Mouse (Mus musculus) Patski (cell line): ENCODE data around the gene Gm13090. TPM values are rescaled to one million over a fixed set of nuclear protein-coding genes. Genes with fewer than 3 reads are reported as not detected.

Experiments used
- ATAC-seq: fragments of 100-300 bp; one replicate; pipeline ENCODE4 v1.8.0; 2021
- CTCF ChIA-PET: fragments of 350-600 bp; sonication (Branson Sonifier 250); formaldehyde crosslinking; loops from one replicate; lab custom pipeline; 2022; ENCODE audit warnings: inconsistent platforms; lab: Charles Lee
- POLR2A ChIA-PET: fragments of 350-600 bp; sonication (Branson Sonifier 250); formaldehyde crosslinking; loops from one replicate; lab custom pipeline; 2022; ENCODE audit warnings: antibody characterized with exemption, inconsistent platforms; lab: Charles Lee
- DNase-seq: peaks from one replicate; pipeline ENCODE4 v3.0.0-alpha.2; 2011; ENCODE audit warnings: low read depth, low spot score
- H3K27me3 ChIP-seq: fragments of 371-371 bp; one replicate; pipeline ENCODE4 v1.5.1; 2021
- CTCF ChIP-seq: fragments of 100-300 bp; IDR thresholded peaks from one replicate; pipeline ENCODE4 v1.5.1; 2021
- in situ Hi-C: fragments of 300-500 bp; cut with MboI; formaldehyde crosslinking; loops from 3 replicates; pipeline ENCODE4 v1.11.1; 2018; ENCODE audit warnings: low pct_unique_long_range_greater_than_20kb, mixed read lengths
- polyA plus RNA-seq: library from polyadenylated mRNA; unstranded; gene quantifications from one replicate; pipeline ENCODE4 v1.2.3, GENCODE M21; 2021

Gm13090 gene
- polyA plus RNA-seq, 1 experiment from 2014 or later: not detected

DNA sequence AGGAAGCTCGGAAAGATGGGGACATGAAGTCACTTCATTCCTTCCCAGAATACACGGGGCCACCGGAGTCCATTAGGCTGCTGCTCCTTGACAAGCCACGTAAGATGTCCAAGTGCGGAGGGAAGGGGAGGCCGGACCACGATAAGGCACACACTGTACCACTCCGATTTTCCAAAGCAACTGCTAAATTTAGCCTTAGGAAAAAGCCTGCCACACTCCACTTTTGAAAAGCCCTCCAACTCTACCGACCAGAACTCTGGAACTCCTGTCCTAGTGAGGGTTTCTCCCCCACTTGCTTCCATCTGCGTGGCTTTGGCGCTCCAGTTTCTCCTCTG, 7.7 kb downstream of the Gm13090 start:
- no peak for TF ChIP-seq CTCF
- in situ Hi-C loops: no loop called here
- no peak for ATAC-seq
- ChIA-PET CTCF (interaction anchor here (2.6 kb wide), 1 partner anchor 24 kb away, joined by 8 read pairs; no protein-coding TSS in a partner anchor), POLR2A (no interaction called here)
- no peak for DNase-seq
- H3K27me3 ChIP-seq: no peaks in the 10 kb centered on the region

DNA sequence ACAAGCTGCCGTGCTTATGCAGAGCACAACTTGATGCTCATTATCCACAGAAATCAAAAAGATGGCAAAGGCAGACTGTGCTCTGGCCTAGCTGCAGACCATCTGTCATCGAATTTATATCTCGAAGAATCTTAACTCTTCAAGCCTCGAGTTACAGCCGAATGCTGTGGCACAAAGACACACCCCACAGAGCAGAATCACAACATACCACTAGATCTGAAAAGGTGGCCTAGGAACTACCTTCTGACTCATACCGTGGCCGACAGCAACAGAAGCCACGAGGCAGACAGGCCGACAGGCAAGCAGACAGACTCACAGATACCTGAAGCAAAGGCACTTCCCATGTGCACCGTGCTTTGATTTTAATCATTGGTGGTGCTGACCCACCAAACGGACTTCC, 14.3 kb downstream of the Gm13090 start:
- H3K27me3 ChIP-seq: peaks cover 6% of the 10 kb centered on the region
- TF ChIP-seq CTCF: no peak
- POLR2A ChIA-PET: no interaction called here
- ATAC-seq: no peak
- DNase-seq: no peak
- in situ Hi-C loops: no loop called here
- CTCF ChIA-PET: no interaction called here

DNA sequence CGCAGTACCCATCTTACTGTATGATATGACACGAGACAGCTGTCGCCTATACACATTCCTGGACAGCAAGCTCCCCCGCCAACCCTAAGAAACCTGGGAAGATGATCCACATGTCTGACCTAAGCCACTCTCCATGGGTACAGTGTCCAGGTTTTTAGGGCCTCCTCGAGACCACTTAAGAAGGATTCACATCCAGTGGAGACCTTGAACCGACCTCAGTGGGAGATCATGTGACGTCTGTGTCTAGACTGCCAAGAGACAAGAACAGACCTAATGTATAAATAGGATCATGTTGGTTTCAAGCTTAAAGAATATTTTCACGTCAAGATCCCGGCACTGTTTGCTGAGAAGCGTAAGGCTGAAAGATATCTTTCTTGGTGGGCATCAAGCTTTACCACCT, 14.8 kb downstream of the Gm13090 start:
- TF ChIP-seq CTCF: no peak
- DNase-seq (no peak), ATAC-seq (no peak)
- POLR2A ChIA-PET: no interaction called here
- in situ Hi-C loops: no loop called here
- H3K27me3 ChIP-seq: peaks cover 9% of the 10 kb centered on the region
- CTCF ChIA-PET: no interaction called here

DNA sequence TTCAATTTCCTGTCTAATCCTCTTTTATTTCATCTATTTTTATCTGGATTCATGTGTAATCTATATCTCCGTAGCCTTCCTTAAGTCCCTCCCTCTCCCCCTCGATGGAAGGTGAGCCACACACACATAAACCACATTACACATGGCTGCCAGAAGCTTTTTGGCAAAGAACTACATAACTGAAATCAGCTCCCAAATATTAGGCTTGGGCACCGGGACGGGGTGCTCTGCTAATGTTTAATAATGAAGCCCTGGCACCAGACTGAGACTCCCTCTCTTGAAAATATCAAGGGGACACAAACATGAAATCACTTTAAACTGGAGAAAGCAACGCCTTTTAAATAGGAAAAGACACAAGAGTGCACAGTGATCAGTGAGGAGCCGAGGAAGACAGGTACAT, 16.5 kb downstream of the Gm13090 start:
- ChIA-PET POLR2A (no interaction called here), CTCF (no interaction called here)
- H3K27me3 ChIP-seq: peaks cover 18% of the 10 kb centered on the region
- DNase-seq: no peak
- no peak for TF ChIP-seq CTCF
- in situ Hi-C loops: no loop called here
- no peak for ATAC-seq

DNA sequence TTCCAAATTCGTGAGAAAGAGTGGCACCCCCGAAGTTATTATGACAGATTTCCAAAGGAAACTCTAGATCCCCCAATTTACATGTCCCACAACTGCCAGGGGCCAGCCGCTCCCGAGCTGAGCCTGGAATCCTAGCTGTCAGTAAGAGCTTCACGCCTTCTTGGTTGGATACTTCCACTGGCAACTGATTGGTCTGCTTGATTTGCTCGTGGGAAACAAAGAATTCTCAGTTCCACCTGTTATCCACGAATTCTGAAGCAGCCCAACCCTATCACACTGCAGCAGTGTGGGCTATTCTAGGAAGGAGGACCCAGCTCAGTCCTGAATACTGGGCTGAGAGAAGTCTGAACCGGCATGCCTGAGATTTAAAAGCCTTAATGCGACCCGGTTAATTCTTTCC, 17.1 kb downstream of the Gm13090 start:
- in situ Hi-C loops: no loop called here
- peaks cover 18% of the 10 kb centered on the region for H3K27me3 ChIP-seq
- DNase-seq: no peak
- TF ChIP-seq CTCF: no peak
- CTCF ChIA-PET: no interaction called here
- ATAC-seq: no peak
- POLR2A ChIA-PET: no interaction called here

DNA sequence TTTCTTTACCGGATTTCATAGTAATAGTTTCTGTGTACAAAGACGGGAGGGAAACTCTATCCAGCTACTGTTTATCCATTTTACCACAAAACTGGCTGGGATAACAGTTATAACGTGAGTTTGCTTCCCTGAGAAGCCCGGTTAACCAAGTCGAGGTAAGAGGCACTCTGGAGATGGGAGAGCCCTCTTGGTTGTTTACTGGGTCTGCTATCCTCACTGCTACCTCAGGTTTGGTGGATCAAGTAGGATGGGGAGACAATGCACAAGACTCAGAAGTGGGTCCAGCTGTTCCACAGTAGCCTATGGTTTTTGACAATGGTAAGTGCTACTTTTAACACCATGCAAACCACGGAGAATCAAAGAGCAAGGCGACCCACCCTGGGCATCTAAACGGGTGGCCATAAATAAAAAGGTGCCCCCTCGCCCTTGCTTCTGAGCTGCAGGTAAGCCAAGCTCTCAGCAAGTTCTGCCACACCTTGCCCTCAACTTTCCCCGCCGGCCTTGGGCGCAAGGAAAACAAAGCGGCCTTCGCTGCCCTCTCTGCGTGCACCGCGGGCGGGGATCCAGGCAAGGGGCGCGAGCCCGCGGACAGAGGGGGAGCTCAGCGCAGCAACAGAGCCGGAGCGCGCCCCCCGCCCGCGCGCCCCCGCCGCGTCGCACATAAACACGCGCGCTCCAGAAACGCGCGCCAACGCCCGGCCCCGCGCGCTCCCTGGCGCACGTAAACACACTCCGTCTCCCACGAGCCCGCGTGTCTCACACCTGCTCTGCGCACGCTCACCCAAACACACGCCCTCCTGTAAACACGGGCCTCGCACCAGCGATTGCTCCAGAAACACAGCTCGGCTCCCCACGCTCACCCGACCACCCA, 18.0 kb downstream of the Gm13090 start:
- ChIA-PET CTCF (no interaction called here), POLR2A (interaction anchor here (0.6 kb wide), 1 partner anchor 302 kb away, joined by 4 read pairs; no protein-coding TSS in a partner anchor)
- peaks cover 18% of the 10 kb centered on the region for H3K27me3 ChIP-seq
- ATAC-seq (no peak), DNase-seq (no peak)
- in situ Hi-C loops: no loop called here
- no peak for TF ChIP-seq CTCF

DNA sequence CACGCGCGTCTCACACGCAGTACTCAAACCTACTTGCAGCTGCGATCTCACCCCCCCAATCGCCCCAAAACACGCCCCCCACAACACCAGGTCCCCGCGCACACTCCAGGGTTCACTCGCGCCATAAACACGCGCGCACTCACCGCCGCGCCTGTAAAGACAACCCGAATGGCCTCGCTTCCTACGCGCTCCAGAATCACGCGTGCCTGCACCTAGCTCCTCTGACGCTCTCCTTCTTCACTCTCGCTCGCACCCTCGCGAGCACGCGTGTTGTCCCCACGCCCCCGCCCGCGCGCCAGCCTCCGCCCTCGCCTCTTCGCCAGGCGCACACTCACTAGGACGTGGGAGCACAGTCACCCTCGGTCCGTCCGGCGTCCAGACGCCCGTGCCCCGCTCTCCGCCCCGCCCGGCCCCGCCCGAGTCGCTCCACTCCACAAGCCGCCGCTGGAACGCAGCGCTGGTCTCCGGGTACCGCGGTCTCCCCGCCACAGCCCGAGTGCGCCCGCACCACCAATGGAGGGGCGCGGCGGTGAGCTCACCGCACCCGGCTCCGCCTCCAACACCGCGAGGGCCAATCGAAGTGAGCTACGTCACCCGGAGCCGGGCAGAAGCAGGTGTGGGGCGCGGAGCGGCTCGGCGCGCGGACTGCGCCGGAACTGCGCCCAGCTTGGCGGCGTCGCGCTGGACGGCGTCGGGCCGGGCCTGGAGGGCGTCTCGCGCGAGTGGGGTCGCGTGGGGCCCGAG, 18.8 kb downstream of the Gm13090 start:
- no peak for TF ChIP-seq CTCF
- ChIA-PET POLR2A (no interaction called here), CTCF (interaction anchor here (1.9 kb wide), 1 partner anchor 32 kb away, joined by 5 read pairs; no protein-coding TSS in a partner anchor)
- DNase-seq: peak; percentile 1
- peak; percentile 91 for ATAC-seq
- in situ Hi-C loops: no loop called here
- H3K27me3 ChIP-seq: peaks cover 18% of the 10 kb centered on the region

DNA sequence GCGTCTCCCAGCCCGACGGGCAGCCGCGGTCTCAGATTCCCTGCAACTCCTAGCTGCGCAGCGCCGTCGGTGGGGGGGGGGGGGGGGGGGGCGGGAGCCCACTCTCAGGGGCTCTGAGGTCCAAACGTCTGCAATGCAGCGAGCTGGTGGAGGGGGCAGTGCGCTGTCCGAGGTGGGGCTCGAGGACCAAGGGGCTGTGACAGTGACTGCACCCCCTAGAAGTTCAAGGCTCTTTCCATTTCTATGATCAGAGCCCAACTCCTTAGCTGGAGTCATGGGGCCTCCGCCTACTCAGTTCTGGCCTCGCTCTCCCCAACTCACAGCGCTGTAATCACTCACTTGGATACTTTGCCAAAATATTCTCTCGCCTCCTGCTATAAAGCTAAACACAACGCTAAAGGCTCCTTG, 19.5 kb downstream of the Gm13090 start:
- no peak for DNase-seq
- POLR2A ChIA-PET: no interaction called here
- no peak for TF ChIP-seq CTCF
- CTCF ChIA-PET: interaction anchor here (1.9 kb wide), 1 partner anchor 31 kb away, joined by 5 read pairs; no protein-coding TSS in a partner anchor
- no peak for ATAC-seq
- H3K27me3 ChIP-seq: peaks cover 18% of the 10 kb centered on the region
- in situ Hi-C loops: no loop called here

DNA sequence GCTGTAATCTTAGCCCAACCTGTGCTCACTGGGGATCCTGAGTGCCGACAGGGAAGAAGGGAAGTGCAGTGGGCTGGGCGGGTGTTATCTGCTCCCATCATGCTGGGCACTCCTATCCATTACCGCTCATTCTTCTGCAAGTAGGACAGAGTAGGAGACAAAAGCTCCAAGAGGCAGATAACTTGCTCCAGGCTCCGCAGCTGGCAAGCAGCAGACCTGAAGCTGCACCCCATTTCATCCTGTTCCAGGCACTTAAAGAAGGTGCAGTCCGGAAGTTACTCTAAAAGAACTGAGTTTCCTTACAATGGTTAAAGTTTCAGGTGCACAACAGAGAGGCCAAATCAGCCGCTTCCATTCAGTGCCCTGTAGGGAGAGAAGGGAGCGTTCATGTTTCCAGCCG, 21.9 kb downstream of the Gm13090 start:
- CTCF ChIA-PET: no interaction called here
- POLR2A ChIA-PET: no interaction called here
- DNase-seq (no peak), ATAC-seq (no peak)
- in situ Hi-C loops: no loop called here
- H3K27me3 ChIP-seq: peaks cover 19% of the 10 kb centered on the region
- TF ChIP-seq CTCF: no peak

DNA sequence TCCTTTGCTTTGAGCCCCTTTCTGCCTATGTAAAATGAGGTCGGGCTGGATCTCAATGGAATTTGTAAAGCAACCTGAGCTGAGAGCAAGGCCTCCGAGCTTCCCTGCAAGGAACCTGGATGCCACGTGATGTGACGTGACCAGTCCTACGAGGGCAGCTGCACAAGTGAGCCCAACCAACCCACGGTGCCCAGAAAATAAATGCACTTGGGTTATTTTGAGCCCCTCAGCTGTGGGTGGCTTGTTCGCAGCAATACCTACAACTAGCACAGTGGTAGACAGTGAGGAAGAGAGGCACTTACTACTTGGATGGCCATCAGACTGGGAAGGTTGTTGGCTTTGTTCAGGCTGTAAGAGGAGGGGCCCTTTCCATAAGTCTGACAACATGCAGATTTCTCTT, 25.2 kb downstream of the Gm13090 start:
- CTCF ChIA-PET: no interaction called here
- POLR2A ChIA-PET: no interaction called here
- in situ Hi-C loops: no loop called here
- H3K27me3 ChIP-seq: peaks cover 11% of the 10 kb centered on the region
- DNase-seq (no peak), ATAC-seq (no peak)
- TF ChIP-seq CTCF: no peak

DNA sequence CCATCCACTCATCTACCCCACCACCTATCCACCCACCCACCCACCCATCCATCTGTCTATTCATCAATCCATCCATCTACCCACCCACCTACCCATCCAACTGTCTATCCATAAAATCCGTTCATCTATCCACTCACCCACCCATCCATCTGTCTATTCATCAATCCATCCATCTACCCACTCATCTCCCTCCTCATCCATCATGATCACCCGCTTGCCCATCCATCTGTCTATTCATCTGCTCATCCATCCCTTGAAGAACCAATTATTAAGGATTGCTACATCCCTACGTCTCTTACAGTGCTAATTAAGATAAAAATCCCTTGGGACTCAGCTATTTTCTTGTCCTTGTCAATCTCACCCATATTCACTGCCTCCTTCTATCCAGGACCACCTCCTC, 29.5 kb downstream of the Gm13090 start:
- ATAC-seq: no peak
- CTCF ChIA-PET: no interaction called here
- DNase-seq: no peak
- TF ChIP-seq CTCF: no peak
- in situ Hi-C loops: no loop called here
- POLR2A ChIA-PET: no interaction called here
- H3K27me3 ChIP-seq: peaks cover 4% of the 10 kb centered on the region
